Mouse (Mus musculus) forebrain, postnatal 0 days (tissue): ENCODE measurements around the gene Ablim2. TPM values are rescaled to one million over a fixed set of nuclear protein-coding genes. Genes with fewer than 3 reads are reported as not detected.

Experiments used
- ATAC-seq: fragments of 200-750 bp; cut with Nextera tagmentation; 2 replicates; pipeline ENCODE4 v1.8.0; 2017; ENCODE audit warnings: mild to moderate bottlenecking, moderate library complexity
- DNase-seq: peaks from one replicate; pipeline ENCODE4 v3.0.0-alpha.2; 2015
- H3K27ac ChIP-seq: fragments of 300-500 bp; sonication (generic); 2 replicates; pipeline ENCODE4 v1.5.1; 2014; ENCODE audit warnings: low read depth, mild to moderate bottlenecking, antibody characterized with exemption, low read length, moderate library complexity, mixed read lengths
- H3K27me3 ChIP-seq: fragments of 300-500 bp; sonication (generic); 2 replicates; pipeline ENCODE4 v1.6.1; 2014; ENCODE audit warnings: mild to moderate bottlenecking, low read length, mixed read lengths; ENCODE audit not compliant: insufficient read depth
- H3K36me3 ChIP-seq: fragments of 300-500 bp; sonication (generic); 2 replicates; pipeline ENCODE4 v1.6.1; 2014; ENCODE audit warnings: mild to moderate bottlenecking, moderate library complexity; ENCODE audit not compliant: insufficient read depth
- H3K4me1 ChIP-seq: fragments of 300-500 bp; sonication (generic); 2 replicates; pipeline ENCODE4 v1.6.1; 2014; ENCODE audit warnings: antibody characterized with exemption; ENCODE audit not compliant: insufficient read depth
- H3K4me2 ChIP-seq: fragments of 300-500 bp; sonication (generic); 2 replicates; pipeline ENCODE4 v1.6.1; 2014; ENCODE audit warnings: low read depth, mild to moderate bottlenecking, moderate library complexity
- H3K4me3 ChIP-seq: fragments of 300-500 bp; sonication (generic); 2 replicates; pipeline ENCODE4 v1.5.1; 2014; ENCODE audit warnings: low read depth, low read length, mixed read lengths
- H3K9ac ChIP-seq: fragments of 300-500 bp; sonication (generic); 2 replicates; pipeline ENCODE4 v1.6.1; 2014; ENCODE audit warnings: mild to moderate bottlenecking
- H3K9me3 ChIP-seq: fragments of 300-500 bp; sonication (generic); 2 replicates; pipeline ENCODE4 v1.6.1; 2016; ENCODE audit warnings: low read length
- CTCF ChIP-seq: sonication (generic); IDR thresholded peaks from 2 replicates; pipeline ENCODE4 v1.5.1; 2016; ENCODE audit warnings: antibody characterized with exemption, control low read depth, low read depth
- WGBS: fragments of 180-500 bp; shearing (Covaris S2); extraction: QIAGEN DNeasy Blood & Tissue Kit; methylation state at CpG from one replicate; pipeline ENCODE4 v1.1.7; 2014; 5-methylcytosine and 5-hydroxymethylcytosine counted together
- polyA plus RNA-seq: library from polyadenylated mRNA; unstranded; fragments of >200 nt; fragmentation: Nextera tagmentation; extraction: Ambion mirVana; gene quantifications from 2 replicates; pipeline ENCODE4 v1.2.1, GENCODE M21; 2015
- total RNA-seq: library from RNA; depleted of rRNA; stranded (reverse); fragments of >200 nt; gene quantifications from 2 replicates; pipeline ENCODE4 v1.2.3, GENCODE M21; 2014

Ablim2 gene
- total and polyA plus RNA-seq, 2 experiments from 2014 or later, result 18.2 to 20.6 TPM

- H3K4me1 ChIP-seq, result peaks cover 20% of the 10 kb centered on the region
- peak; percentile 55 for DNase-seq
- no peak for ATAC-seq
- TF ChIP-seq CTCF, result no peak
- 48% methylated on average over 4 of the region's 4 CpGs for WGBS
- H3K4me3 ChIP-seq, result no peak overlapping the region
- peak overlapping the region; percentile 13 for H3K4me2 ChIP-seq
- H3K9ac ChIP-seq, result no peak overlapping the region
- H3K27me3 ChIP-seq, result no peaks in the 10 kb centered on the region
- no peaks in the 10 kb centered on the region for H3K9me3 ChIP-seq
- no peaks in the 10 kb centered on the region for H3K36me3 ChIP-seq
- no peak overlapping the region for H3K27ac ChIP-seq
Measured at GRCm38 (mm10) chr5:35896556-35896955, 138.9 kb downstream of the Ablim2 start.

- ATAC-seq, result no peak
- H3K4me2 ChIP-seq, result peak overlapping the region; percentile 13; the same call in 1 of the 2 replicates
- H3K9me3 ChIP-seq, result no peaks in the 10 kb centered on the region
- no peaks in the 10 kb centered on the region for H3K27me3 ChIP-seq
- DNase-seq, result no peak
- peaks cover 20% of the 10 kb centered on the region for H3K4me1 ChIP-seq
- H3K9ac ChIP-seq, result no peak overlapping the region
- 54% methylated on average over 4 of the region's 4 CpGs for WGBS
- no peak for TF ChIP-seq CTCF
- no peak overlapping the region for H3K27ac ChIP-seq
- H3K4me3 ChIP-seq, result no peak overlapping the region
- no peaks in the 10 kb centered on the region for H3K36me3 ChIP-seq
Measured at GRCm38 (mm10) chr5:35897147-35897546, 139.5 kb downstream of the Ablim2 start.

DNA sequence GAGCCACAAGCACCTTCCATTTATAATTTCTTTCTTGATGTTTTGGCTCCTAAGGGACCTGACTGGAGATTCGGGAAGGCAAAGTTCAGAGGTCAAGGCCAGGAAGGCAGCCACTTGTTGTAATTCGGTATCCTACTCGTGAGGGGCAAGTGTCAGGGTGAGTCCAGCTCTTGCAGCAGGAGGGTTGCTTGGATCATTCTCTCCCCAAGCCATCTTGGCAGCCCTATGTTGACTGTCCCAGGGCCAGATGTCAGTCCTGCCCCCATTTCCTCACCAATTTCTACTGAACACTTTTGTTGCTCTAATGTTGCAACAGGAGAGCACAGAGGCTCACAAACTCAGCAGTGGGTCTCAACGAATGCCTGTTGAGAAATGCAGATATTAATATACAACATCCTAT is 140.4 kb downstream of the Ablim2 start:
- ATAC-seq (no peak), DNase-seq (no peak)
- Histone ChIP-seq H3K4me1 (peaks cover 20% of the 10 kb centered on the region), H3K27me3 (no peaks in the 10 kb centered on the region), H3K9ac (no peak overlapping the region), H3K9me3 (no peaks in the 10 kb centered on the region), H3K27ac (no peak overlapping the region), H3K4me3 (no peak overlapping the region), H3K4me2 (no peak overlapping the region), H3K36me3 (no peaks in the 10 kb centered on the region)
- WGBS, result 70% methylated on average over 4 of the region's 4 CpGs
- no peak for TF ChIP-seq CTCF

GRCm38 (mm10) chr5:35898994-35899393 is 141.3 kb downstream of the Ablim2 start:
- H3K9ac ChIP-seq, result no peak overlapping the region
- H3K4me2 ChIP-seq, result no peak overlapping the region
- ATAC-seq, result no peak
- H3K27me3 ChIP-seq, result no peaks in the 10 kb centered on the region
- no peaks in the 10 kb centered on the region for H3K36me3 ChIP-seq
- 75% methylated on average over 3 of the region's 3 CpGs for WGBS
- no peak for DNase-seq
- no peak overlapping the region for H3K4me3 ChIP-seq
- TF ChIP-seq CTCF, result no peak
- H3K9me3 ChIP-seq, result no peaks in the 10 kb centered on the region
- no peak overlapping the region for H3K27ac ChIP-seq
- H3K4me1 ChIP-seq, result peaks cover 20% of the 10 kb centered on the region

DNA sequence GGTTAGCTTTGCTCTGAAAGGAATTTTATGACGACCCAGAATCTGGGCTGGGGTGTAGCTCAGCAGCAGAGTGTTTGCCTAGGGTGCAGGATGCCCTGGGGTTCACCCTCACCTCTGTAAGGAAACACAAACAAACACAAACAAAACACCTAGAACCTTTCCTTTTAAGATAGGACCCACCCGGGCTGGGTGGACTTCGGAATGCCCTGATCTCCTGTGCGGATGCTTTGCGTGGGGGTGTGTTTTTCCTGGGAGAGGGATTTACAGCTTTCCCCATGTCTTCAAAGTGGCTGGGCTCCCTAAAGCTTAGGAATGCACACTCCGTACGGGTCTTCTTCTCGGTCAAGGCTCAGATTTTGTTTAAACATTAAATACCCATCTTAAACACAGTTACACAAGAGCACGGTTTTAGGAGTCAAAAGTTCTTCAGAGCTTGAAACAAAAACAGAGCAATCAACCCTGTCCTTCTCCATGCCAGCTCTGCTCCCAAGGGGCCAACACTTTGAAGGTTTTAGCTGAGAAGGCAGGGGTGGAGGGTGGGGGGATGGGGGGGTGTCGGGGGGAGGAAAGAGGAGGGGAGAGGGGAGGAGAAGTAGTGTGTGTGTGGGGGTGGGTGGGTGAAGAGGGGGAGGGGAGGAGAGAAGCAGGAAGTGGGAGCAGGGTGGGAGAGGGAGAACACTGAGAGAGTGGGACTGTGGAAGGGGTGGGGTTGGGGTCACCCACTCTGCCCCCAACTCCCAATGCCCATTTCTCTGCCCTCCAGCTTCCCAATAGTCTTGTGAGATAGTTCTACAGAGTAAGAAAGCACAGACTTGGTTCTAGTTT is 142.9 kb downstream of the Ablim2 start:
- Histone ChIP-seq H3K9me3 (no peaks in the 10 kb centered on the region), H3K4me1 (peaks cover 16% of the 10 kb centered on the region), H3K4me3 (no peak overlapping the region), H3K4me2 (no peak overlapping the region), H3K27ac (no peak overlapping the region), H3K9ac (no peak overlapping the region), H3K27me3 (no peaks in the 10 kb centered on the region), H3K36me3 (no peaks in the 10 kb centered on the region)
- no peak for ATAC-seq
- WGBS, result 36% methylated on average over 10 of the region's 10 CpGs
- no peak for TF ChIP-seq CTCF
- DNase-seq, result no peak

GRCm38 (mm10) chr5:35901226-35901809 is 143.6 kb downstream of the Ablim2 start:
- WGBS, result 58% methylated on average over 12 of the region's 12 CpGs
- no peak for DNase-seq
- no peak overlapping the region for H3K4me2 ChIP-seq
- H3K27me3 ChIP-seq, result no peaks in the 10 kb centered on the region
- no peaks in the 10 kb centered on the region for H3K9me3 ChIP-seq
- no peak for TF ChIP-seq CTCF
- no peak for ATAC-seq
- no peak overlapping the region for H3K27ac ChIP-seq
- no peak overlapping the region for H3K9ac ChIP-seq
- H3K4me3 ChIP-seq, result no peak overlapping the region
- no peaks in the 10 kb centered on the region for H3K36me3 ChIP-seq
- H3K4me1 ChIP-seq, result peaks cover 12% of the 10 kb centered on the region; the same call in 1 of the 2 replicates

- no peak overlapping the region for H3K4me3 ChIP-seq
- DNase-seq, result no peak
- peaks cover 18% of the 10 kb centered on the region for H3K4me1 ChIP-seq
- no peaks in the 10 kb centered on the region for H3K9me3 ChIP-seq
- no peak for TF ChIP-seq CTCF
- H3K4me2 ChIP-seq, result no peak overlapping the region
- ATAC-seq, result no peak
- H3K9ac ChIP-seq, result no peak overlapping the region
- H3K27me3 ChIP-seq, result no peaks in the 10 kb centered on the region
- 74% methylated on average over 8 of the region's 8 CpGs for WGBS
- no peaks in the 10 kb centered on the region for H3K36me3 ChIP-seq
- H3K27ac ChIP-seq, result no peak overlapping the region
Measured at GRCm38 (mm10) chr5:35903456-35903855, 145.8 kb downstream of the Ablim2 start.
